Mouse (Mus musculus) pancreas, adult 10 weeks (tissue): ENCODE data around the gene Gm11232. TPM values are rescaled to one million over a fixed set of nuclear protein-coding genes. Genes with fewer than 3 reads are reported as not detected.

Experiments
- polyA plus RNA-seq: library from polyadenylated mRNA; stranded (reverse); fragments of 350-450 nt; fragmentation: Illumina TruSeq; extraction: RNeasy Lipid Tissue Mini Kit (QIAGEN cat#74804); gene quantifications from one replicate; pipeline ENCODE4 v1.2.3, GENCODE M21; 2015; ENCODE audit warnings: low read depth, low replicate concordance; ENCODE audit not compliant: insufficient read depth

Gm11232 gene
- not detected for polyA plus RNA-seq

GRCm38 (mm10) chr4:71757865-71758264 lies at the start of gene Gm11232:
Gene Gm11232 (minus strand): TSS chr4:71757965.

